Mouse (Mus musculus) small intestine, adult 2 months (tissue): ENCODE measurements at regions not wholly inside any gene's neighbourhood (a gene's known extent, or its start where the extent isn't known, plus 50 kb on each side); places are given as distances from the start of the nearest gene placed in this dataset.

ENCODE experiments used
- H3K27ac ChIP-seq: fragments of 200-500 bp; 2 replicates; pipeline ENCODE4 v1.5.1; 2012; ENCODE audit warnings: low read depth, low read length, control low read depth, inconsistent platforms; ENCODE audit not compliant: insufficient read depth
- H3K27me3 ChIP-seq: fragments of 200-500 bp; 2 replicates; pipeline ENCODE4 v1.6.1; 2012; ENCODE audit warnings: mild to moderate bottlenecking, moderate library complexity, low read length, inconsistent platforms; ENCODE audit not compliant: control insufficient read depth, insufficient read depth
- H3K36me3 ChIP-seq: fragments of 200-500 bp; 2 replicates; pipeline ENCODE4 v1.6.1; 2012; ENCODE audit warnings: mild to moderate bottlenecking, low read length, control low read depth, inconsistent platforms; ENCODE audit not compliant: control insufficient read depth, insufficient read depth
- H3K4me1 ChIP-seq: fragments of 200-500 bp; 2 replicates; pipeline ENCODE4 v1.6.1; 2012; ENCODE audit warnings: low read length, inconsistent platforms, mixed read lengths; ENCODE audit not compliant: control insufficient read depth, insufficient read depth, insufficient read length
- H3K4me3 ChIP-seq: fragments of 200-500 bp; 2 replicates; pipeline ENCODE4 v1.5.1; 2012; ENCODE audit warnings: low read depth, mild to moderate bottlenecking, control low read depth, inconsistent platforms, low read length, moderate library complexity
- CTCF ChIP-seq: fragments of 200-500 bp; IDR thresholded peaks from 2 replicates; pipeline ENCODE4 v1.5.1; 2012; ENCODE audit warnings: low read depth, mild to moderate bottlenecking, control low read depth, inconsistent platforms, low read length, moderate library complexity, mixed read lengths; ENCODE audit not compliant: insufficient replicate concordance, insufficient read length; ENCODE audit errors: extremely low read depth
- POLR2A ChIP-seq: fragments of 200-500 bp; IDR thresholded peaks from 2 replicates; pipeline ENCODE4 v1.6.1; 2012; ENCODE audit warnings: low read depth, mild to moderate bottlenecking, control low read depth, inconsistent platforms, low read length, moderate library complexity
- whole genome bisulfite sequencing: fragments of 180-500 bp; shearing (Covaris S2); methylation state at CpG from one replicate; pipeline ENCODE4 v1.1.7; 2018; 5-methylcytosine and 5-hydroxymethylcytosine counted together

- Histone ChIP-seq H3K4me1 (peaks cover 5% of the 10 kb centered on the region; the same call in 1 of the 2 replicates), H3K4me3 (peak overlapping the region; percentile 79), H3K27me3 (no peaks in the 10 kb centered on the region), H3K36me3 (no peaks in the 10 kb centered on the region), H3K27ac (peak overlapping the region; percentile 82)
- peak; percentile 100 for TF ChIP-seq CTCF
- no peak for TF ChIP-seq POLR2A
- 14% methylated on average over 18 of the region's 18 CpGs for WGBS
Observed at GRCm38 (mm10) chr12:32291962-32292748, 83.7 kb upstream of the Pik3cg start.

GRCm38 (mm10) chr12:32292749-32293128, 84.3 kb upstream of the Pik3cg start:
- H3K27me3 ChIP-seq, result no peaks in the 10 kb centered on the region
- H3K4me1 ChIP-seq, result peaks cover 5% of the 10 kb centered on the region; the same call in 1 of the 2 replicates
- H3K36me3 ChIP-seq, result no peaks in the 10 kb centered on the region
- peak; percentile 30; the same call in 1 of the 2 replicates for TF ChIP-seq CTCF
- TF ChIP-seq POLR2A, result no peak
- peak overlapping the region; percentile 27; the same call in 1 of the 2 replicates for H3K4me3 ChIP-seq
- WGBS, result 43% methylated on average over 5 of the region's 5 CpGs
- peak overlapping the region; percentile 82 for H3K27ac ChIP-seq

GRCm38 (mm10) chr12:32297431-32297830, 81.1 kb upstream of the Ccdc71l start:
- Histone ChIP-seq H3K4me3 (no peak overlapping the region), H3K36me3 (no peaks in the 10 kb centered on the region), H3K27me3 (no peaks in the 10 kb centered on the region), H3K4me1 (peaks cover 4% of the 10 kb centered on the region; the same call in 1 of the 2 replicates), H3K27ac (no peak overlapping the region)
- no peak for TF ChIP-seq POLR2A
- TF ChIP-seq CTCF, result no peak
- WGBS, result 87% methylated on average over 7 of the region's 7 CpGs

GRCm38 (mm10) chr12:32299714-32300113, 78.8 kb upstream of the Ccdc71l start:
- H3K27ac ChIP-seq, result no peak overlapping the region
- no peaks in the 10 kb centered on the region for H3K36me3 ChIP-seq
- no peak for TF ChIP-seq POLR2A
- no peak for TF ChIP-seq CTCF
- no peak overlapping the region for H3K4me3 ChIP-seq
- 52% methylated on average over 2 of the region's 2 CpGs for WGBS
- H3K4me1 ChIP-seq, result no peaks in the 10 kb centered on the region; the same call in 1 of the 2 replicates
- no peaks in the 10 kb centered on the region for H3K27me3 ChIP-seq

- Histone ChIP-seq H3K4me3 (no peak overlapping the region), H3K27me3 (no peaks in the 10 kb centered on the region), H3K4me1 (peaks cover 14% of the 10 kb centered on the region; the same call in 1 of the 2 replicates), H3K27ac (peak overlapping the region; percentile 89; the same call in 1 of the 2 replicates), H3K36me3 (no peaks in the 10 kb centered on the region)
- no peak for TF ChIP-seq POLR2A
- TF ChIP-seq CTCF, result no peak
- 87% methylated on average over 5 of the region's 5 CpGs for WGBS
Observed at GRCm38 (mm10) chr12:32305736-32306135, 72.8 kb upstream of the Ccdc71l start.

GRCm38 (mm10) chr12:32306326-32306725, 72.2 kb upstream of the Ccdc71l start:
- 72% methylated on average over 4 of the region's 4 CpGs for WGBS
- Histone ChIP-seq H3K27ac (peak overlapping the region; percentile 89), H3K27me3 (no peaks in the 10 kb centered on the region), H3K36me3 (no peaks in the 10 kb centered on the region), H3K4me1 (peaks cover 14% of the 10 kb centered on the region; the same call in 1 of the 2 replicates), H3K4me3 (no peak overlapping the region)
- TF ChIP-seq POLR2A, result no peak
- no peak for TF ChIP-seq CTCF

- H3K4me1 ChIP-seq, result peaks cover 14% of the 10 kb centered on the region; the same call in 1 of the 2 replicates
- 25% methylated on average over 9 of the region's 9 CpGs for WGBS
- TF ChIP-seq POLR2A, result no peak
- no peak for TF ChIP-seq CTCF
- H3K4me3 ChIP-seq, result no peak overlapping the region
- H3K27me3 ChIP-seq, result no peaks in the 10 kb centered on the region
- H3K36me3 ChIP-seq, result no peaks in the 10 kb centered on the region
- peak overlapping the region; percentile 89 for H3K27ac ChIP-seq
Observed at GRCm38 (mm10) chr12:32307280-32308006, 71.1 kb upstream of the Ccdc71l start.
